Mouse (Mus musculus) gastrocnemius, adult 18-20 months (tissue): ENCODE measurements around the gene Rhot2. TPM values are rescaled to one million over a fixed set of nuclear protein-coding genes. Genes with fewer than 3 reads are reported as not detected.
"Not testable (repeated sequence)": the region's sequence is repeated elsewhere in the genome, so short reads cannot be mapped to it uniquely, and the experiment has no call there.

ENCODE experiments used
- DNase-seq: peaks from one replicate; pipeline ENCODE4 v3.0.0; 2021; ENCODE audit warnings: low spot score
- total RNA-seq, 2 experiments: library from RNA; stranded (reverse); gene quantifications; 2 replicates each; pipeline ENCODE4 v1.2.3; 2021

Rhot2 gene
- total RNA-seq, 2 experiments from 2014 or later: 72.4 to 72.9 TPM

GRCm38 (mm10) chr17:25830200-25830753, 14.4 kb downstream of the Rhot2 start:
- no peak for DNase-seq

- no peak for DNase-seq
These were observed 15.1 kb downstream of the Rhot2 start for GRCm38 (mm10) chr17:25829558-25830017.

GRCm38 (mm10) chr17:25828712-25829557, 15.7 kb downstream of the Rhot2 start, which contains the start of gene Jmjd8:
Gene Jmjd8 (plus strand): TSS chr17:25828867.
- peak; percentile 70 for DNase-seq

- no peak for DNase-seq
These were observed 16.4 kb downstream of the Rhot2 start for GRCm38 (mm10) chr17:25828223-25828594.

GRCm38 (mm10) chr17:25827546-25828222, 17.0 kb downstream of the Rhot2 start:
- DNase-seq: no peak

GRCm38 (mm10) chr17:25827011-25827410, 17.6 kb downstream of the Rhot2 start:
- no peak for DNase-seq

- no peak for DNase-seq
These were observed 18.6 kb downstream of the Rhot2 start for GRCm38 (mm10) chr17:25825984-25826570.

GRCm38 (mm10) chr17:25825311-25825710, 19.3 kb downstream of the Rhot2 start:
- no peak for DNase-seq

GRCm38 (mm10) chr17:25824362-25825142, 20.1 kb downstream of the Rhot2 start:
- no peak for DNase-seq

- peak; percentile 84 for DNase-seq
These were observed 21.2 kb downstream of the Rhot2 start, which contains the start of gene Wdr24 for GRCm38 (mm10) chr17:25823452-25823851. Gene Wdr24 (plus strand): TSS chr17:25823627.

- DNase-seq: no peak
These were observed 25.5 kb downstream of the Rhot2 start for GRCm38 (mm10) chr17:25818851-25819780.

GRCm38 (mm10) chr17:25817662-25818061, 27.0 kb downstream of the Rhot2 start:
- DNase-seq: no peak

GRCm38 (mm10) chr17:25813471-25813870, 31.2 kb downstream of the Rhot2 start:
- DNase-seq: peak; percentile 71

GRCm38 (mm10) chr17:25810890-25811289, 33.8 kb downstream of the Rhot2 start:
- DNase-seq: no peak

- DNase-seq: no peak
These were observed 34.9 kb downstream of the Rhot2 start for GRCm38 (mm10) chr17:25809606-25810340.

GRCm38 (mm10) chr17:25808789-25809605, 35.7 kb downstream of the Rhot2 start, which contains the start of gene Fbxl16:
Gene Fbxl16 (plus strand): TSS chr17:25809085.
- no peak for DNase-seq

- no peak for DNase-seq
These were observed 36.6 kb downstream of the Rhot2 start for GRCm38 (mm10) chr17:25808028-25808427.

- not testable (repeated sequence) for DNase-seq
These were observed 37.2 kb downstream of the Rhot2 start for GRCm38 (mm10) chr17:25807452-25807851.
